Mouse (Mus musculus) midbrain, postnatal 0 days (tissue): ENCODE data around the gene Gtf2h4. TPM values are rescaled to one million over a fixed set of nuclear protein-coding genes. Genes with fewer than 3 reads are reported as not detected.

ENCODE experiments used
- ATAC-seq: fragments of 200-750 bp; cut with Nextera tagmentation; 2 replicates; pipeline ENCODE4 v1.8.0; 2017; ENCODE audit warnings: moderate number of reproducible peaks, mild to moderate bottlenecking, moderate TSS enrichment, moderate library complexity; ENCODE audit not compliant: low FRiP score
- DNase-seq: peaks from one replicate; pipeline ENCODE4 v3.0.0-alpha.2; 2015; ENCODE audit warnings: low spot score
- H3K27ac ChIP-seq: fragments of 300-500 bp; sonication (generic); 2 replicates; pipeline ENCODE4 v1.5.1; 2014; ENCODE audit warnings: low read depth, mild to moderate bottlenecking, low read length, mixed read lengths
- H3K27me3 ChIP-seq: fragments of 300-500 bp; sonication (generic); 2 replicates; pipeline ENCODE4 v1.6.1; 2014; ENCODE audit warnings: low read length, control low read depth, mixed read lengths; ENCODE audit not compliant: insufficient read depth
- H3K36me3 ChIP-seq: fragments of 300-500 bp; sonication (generic); 2 replicates; pipeline ENCODE4 v1.6.1; 2014; ENCODE audit warnings: low read length, control low read depth, mixed read lengths; ENCODE audit not compliant: insufficient read depth
- H3K4me1 ChIP-seq: fragments of 300-500 bp; sonication (generic); 2 replicates; pipeline ENCODE4 v1.6.1; 2014; ENCODE audit warnings: mild to moderate bottlenecking, control low read depth, antibody characterized with exemption, low read length, mixed read lengths; ENCODE audit not compliant: insufficient read depth
- H3K4me2 ChIP-seq: fragments of 300-500 bp; sonication (generic); 2 replicates; pipeline ENCODE4 v1.6.1; 2014; ENCODE audit warnings: low read depth, mild to moderate bottlenecking, low read length, mixed read lengths; ENCODE audit not compliant: poor library complexity, severe bottlenecking
- H3K4me3 ChIP-seq: fragments of 300-500 bp; sonication (generic); 2 replicates; pipeline ENCODE4 v1.5.1; 2014; ENCODE audit warnings: low read depth, mild to moderate bottlenecking, low read length, moderate library complexity
- H3K9ac ChIP-seq: fragments of 300-500 bp; sonication (generic); replicated peaks from 2 replicates; pipeline ENCODE4 v1.6.1; 2014; ENCODE audit warnings: mild to moderate bottlenecking, low read length, moderate library complexity, mixed read lengths; ENCODE audit not compliant: poor library complexity, severe bottlenecking
- H3K9me3 ChIP-seq: fragments of 300-500 bp; sonication (generic); 2 replicates; pipeline ENCODE4 v1.6.1; 2016; ENCODE audit warnings: low read length, control low read depth
- CTCF ChIP-seq: IDR thresholded peaks from 2 replicates; pipeline ENCODE4 v1.5.1; 2016; ENCODE audit warnings: antibody characterized with exemption, mild to moderate bottlenecking
- WGBS: fragments of 180-500 bp; shearing (Covaris S2); extraction: QIAGEN DNeasy Blood & Tissue Kit; methylation state at CpG from one replicate; pipeline ENCODE4 v1.1.7; 2014; 5-methylcytosine and 5-hydroxymethylcytosine counted together
- polyA plus RNA-seq: library from polyadenylated mRNA; unstranded; fragments of >200 nt; fragmentation: Nextera tagmentation; extraction: Ambion mirVana; gene quantifications from 2 replicates; pipeline ENCODE4 v1.2.1, GENCODE M21; 2015
- total RNA-seq: library from RNA; depleted of rRNA; stranded (reverse); fragments of >200 nt; gene quantifications from 2 replicates; pipeline ENCODE4 v1.2.3, GENCODE M21; 2014

The Gtf2h4 gene
- total and polyA plus RNA-seq, 2 experiments from 2014 or later = 17.8 to 27.7 TPM

DNA sequence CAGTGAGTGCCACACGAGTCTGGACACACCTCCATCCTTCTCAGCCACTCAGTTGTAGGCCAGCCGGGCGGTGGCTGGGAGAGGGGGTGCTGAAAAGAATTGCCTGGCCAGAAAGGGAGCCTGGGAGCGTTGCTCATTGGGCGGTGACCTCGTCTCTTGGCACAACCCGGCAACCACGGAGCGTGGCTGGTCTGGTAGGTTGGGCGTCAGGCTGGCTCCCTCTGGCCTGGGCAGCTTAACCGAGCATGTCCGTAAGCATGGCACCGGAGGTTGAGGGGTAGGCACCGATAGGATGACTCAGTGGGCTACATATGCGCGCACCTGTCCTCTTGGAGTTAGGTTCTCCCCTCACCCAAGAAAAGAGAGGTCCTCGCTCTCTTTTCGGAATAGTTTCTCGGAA lies 26.4 kb upstream of the Gtf2h4 start:
- no peaks in the 10 kb centered on the region for H3K36me3 ChIP-seq
- peak overlapping the region; percentile 98 for H3K27ac ChIP-seq
- peak overlapping the region; percentile 80 for H3K4me2 ChIP-seq
- no peak for TF ChIP-seq CTCF
- peak; percentile 11; the same call in 1 of the 2 replicates for ATAC-seq
- H3K9ac ChIP-seq = peak overlapping the region; percentile 91
- WGBS = 2% methylated on average over 19 of the region's 19 CpGs
- peak; percentile 75 for DNase-seq
- H3K27me3 ChIP-seq = no peaks in the 10 kb centered on the region
- H3K4me1 ChIP-seq = peaks cover 28% of the 10 kb centered on the region; the same call in 1 of the 2 replicates
- peak overlapping the region; percentile 79 for H3K4me3 ChIP-seq
- no peaks in the 10 kb centered on the region for H3K9me3 ChIP-seq

- peak overlapping the region; percentile 91 for H3K27ac ChIP-seq
- peak overlapping the region; percentile 37 for H3K4me3 ChIP-seq
- peaks cover 23% of the 10 kb centered on the region; the same call in 1 of the 2 replicates for H3K4me1 ChIP-seq
- peaks cover 3% of the 10 kb centered on the region for H3K36me3 ChIP-seq
- no peaks in the 10 kb centered on the region for H3K9me3 ChIP-seq
- peak; percentile 36 for TF ChIP-seq CTCF
- 11% methylated on average over 5 of the region's 5 CpGs for WGBS
- no peaks in the 10 kb centered on the region for H3K27me3 ChIP-seq
- peak overlapping the region; percentile 80 for H3K4me2 ChIP-seq
- no peak for DNase-seq
- H3K9ac ChIP-seq = peak overlapping the region; percentile 74
- ATAC-seq = no peak
Measured at GRCm38 (mm10) chr17:35698501-35698883, 25.0 kb upstream of the Gtf2h4 start.

DNA sequence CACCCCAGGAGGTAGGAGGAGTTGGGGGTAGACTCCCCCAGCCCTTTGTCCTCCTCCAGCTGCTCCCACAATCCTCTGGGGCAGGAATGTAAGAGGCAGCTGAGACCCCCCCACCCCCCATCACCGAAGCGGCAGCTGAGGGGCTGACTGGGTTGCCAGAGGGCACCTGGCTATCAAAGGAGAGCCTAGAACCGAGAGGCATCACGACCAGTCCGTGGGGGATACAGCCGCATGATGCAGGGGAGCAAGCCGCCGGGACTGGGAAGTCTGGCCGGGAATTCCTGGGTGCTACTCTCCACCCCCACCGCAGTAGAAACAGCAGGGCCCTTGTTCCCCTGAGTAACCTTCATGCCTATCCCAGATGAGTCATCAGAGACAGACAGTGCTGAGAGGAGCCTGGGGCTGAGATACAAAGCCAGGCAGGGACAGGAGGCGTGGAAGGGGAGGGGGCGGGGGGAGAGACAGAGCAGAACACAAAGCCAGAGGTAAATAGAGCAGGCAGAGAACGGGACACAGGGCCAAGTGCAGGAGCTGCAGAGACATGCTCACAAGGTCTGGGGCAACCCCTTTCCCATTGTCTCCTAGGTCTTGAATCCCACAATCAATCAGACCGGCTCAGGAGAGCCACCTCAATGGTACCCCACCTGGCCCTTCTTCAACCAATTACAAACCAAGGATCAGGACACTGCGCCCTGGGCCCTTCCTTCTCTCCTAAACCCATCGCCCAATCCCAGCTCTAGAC lies 24.4 kb upstream of the Gtf2h4 start:
- Histone ChIP-seq H3K4me3 (peak overlapping the region; percentile 37), H3K4me1 (peaks cover 23% of the 10 kb centered on the region; the same call in 1 of the 2 replicates), H3K9ac (peak overlapping the region; percentile 74), H3K27ac (peak overlapping the region; percentile 91), H3K9me3 (no peaks in the 10 kb centered on the region), H3K27me3 (no peaks in the 10 kb centered on the region), H3K36me3 (peaks cover 8% of the 10 kb centered on the region), H3K4me2 (peak overlapping the region; percentile 80)
- peak; percentile 83 for ATAC-seq
- WGBS = 3% methylated on average over 15 of the region's 16 CpGs
- no peak for TF ChIP-seq CTCF
- peak; percentile 80 for DNase-seq

DNA sequence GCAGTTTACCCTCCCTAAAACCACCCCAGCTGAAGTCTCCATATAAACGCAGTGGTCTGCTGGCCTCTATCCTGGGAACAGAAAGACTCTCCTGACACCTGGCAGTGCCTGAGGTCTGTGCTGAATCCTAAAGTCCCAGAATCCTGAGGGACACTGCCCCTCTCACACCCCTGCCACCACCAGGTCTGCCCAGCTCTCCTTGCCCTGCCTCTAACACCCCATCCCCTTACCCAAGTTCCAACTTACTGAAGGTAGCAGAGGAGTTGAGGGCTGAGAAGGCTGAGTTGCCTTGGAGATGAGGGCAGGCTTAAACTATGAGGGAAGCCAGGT lies 23.9 kb upstream of the Gtf2h4 start:
- TF ChIP-seq CTCF = no peak
- ATAC-seq (no peak), DNase-seq (no peak)
- Histone ChIP-seq H3K27me3 (no peaks in the 10 kb centered on the region), H3K9ac (peak overlapping the region; percentile 74), H3K4me2 (peak overlapping the region; percentile 80), H3K9me3 (no peaks in the 10 kb centered on the region), H3K4me1 (peaks cover 23% of the 10 kb centered on the region; the same call in 1 of the 2 replicates), H3K4me3 (peak overlapping the region; percentile 37), H3K27ac (peak overlapping the region; percentile 91), H3K36me3 (peaks cover 14% of the 10 kb centered on the region)
- 0% methylated on average over 1 of the region's 1 CpGs for WGBS

DNA sequence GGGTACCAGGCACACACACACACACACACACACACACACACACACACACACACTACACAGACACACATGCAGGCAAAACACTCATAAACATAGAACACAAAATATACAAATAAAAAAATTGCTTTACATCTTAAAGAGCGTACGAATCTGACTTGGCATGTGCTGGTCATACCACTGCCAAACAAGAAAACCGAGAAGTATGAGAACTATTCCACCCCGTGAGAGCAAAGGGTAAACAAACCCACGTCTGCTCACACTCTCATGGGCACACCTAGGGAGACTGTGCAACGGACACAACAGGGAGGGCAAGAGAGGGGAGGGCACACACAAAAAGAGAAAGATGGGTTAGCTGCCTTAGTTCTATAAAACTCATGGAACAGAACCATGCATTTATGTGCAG lies 23.2 kb upstream of the Gtf2h4 start:
- ATAC-seq (no peak), DNase-seq (no peak)
- WGBS = 44% methylated on average over 6 of the region's 6 CpGs
- TF ChIP-seq CTCF = no peak
- peak overlapping the region; percentile 80 for H3K4me2 ChIP-seq
- H3K9me3 ChIP-seq = no peaks in the 10 kb centered on the region
- H3K4me3 ChIP-seq = peak overlapping the region; percentile 37; the same call in 1 of the 2 replicates
- peak overlapping the region; percentile 91; the same call in 1 of the 2 replicates for H3K27ac ChIP-seq
- H3K36me3 ChIP-seq = peaks cover 21% of the 10 kb centered on the region
- H3K27me3 ChIP-seq = no peaks in the 10 kb centered on the region
- H3K4me1 ChIP-seq = peaks cover 16% of the 10 kb centered on the region; the same call in 1 of the 2 replicates
- 0 out of 2 replicates have a peak overlapping the region, but pooled peaks have one; percentile 74 for H3K9ac ChIP-seq

- Histone ChIP-seq H3K27ac (no peak overlapping the region), H3K36me3 (peaks cover 35% of the 10 kb centered on the region), H3K9ac (no peak overlapping the region), H3K4me3 (no peak overlapping the region), H3K4me2 (no peak overlapping the region), H3K27me3 (no peaks in the 10 kb centered on the region), H3K4me1 (peaks cover 16% of the 10 kb centered on the region; the same call in 1 of the 2 replicates), H3K9me3 (no peaks in the 10 kb centered on the region)
- WGBS = 88% methylated on average over 2 of the region's 2 CpGs
- TF ChIP-seq CTCF = peak; percentile 73
- ATAC-seq = no peak
- peak; percentile 70 for DNase-seq
Measured at GRCm38 (mm10) chr17:35695289-35695688, 21.8 kb upstream of the Gtf2h4 start.
